Mouse (Mus musculus) erythroblast, embryonic 14.5 days (primary cell): ENCODE data around the gene Ubald1.

Experiments used
- GATA1 ChIP-seq: IDR thresholded peaks from 2 replicates; pipeline ENCODE4 v1.6.1; 2012; ENCODE audit warnings: low read length, inconsistent platforms, mixed read lengths
- TAL1 ChIP-seq: IDR thresholded peaks from 3 replicates; pipeline ENCODE4 v1.6.1; 2012; ENCODE audit warnings: low read length, inconsistent platforms, mixed read lengths

GRCm38 (mm10) chr16:4881400-4882351 is 1.6 kb upstream of the Ubald1 start:
- no peak for TF ChIP-seq GATA1
- no peak for TF ChIP-seq TAL1
